Mouse (Mus musculus) hindbrain, embryonic 11.5 days (tissue): ENCODE results near the gene Rad9a. TPM values are rescaled to one million over a fixed set of nuclear protein-coding genes. Genes with fewer than 3 reads are reported as not detected.

Experiments
- ATAC-seq: fragments of 200-750 bp; cut with Nextera tagmentation; 2 replicates; pipeline ENCODE4 v1.8.0; 2017; ENCODE audit warnings: mild to moderate bottlenecking, moderate TSS enrichment, moderate library complexity; ENCODE audit not compliant: low FRiP score
- DNase-seq: peaks from one replicate; pipeline ENCODE4 v3.0.0-alpha.2; 2015; ENCODE audit warnings: low spot score
- H3K27ac ChIP-seq: fragments of 300-500 bp; sonication (generic); 2 replicates; pipeline ENCODE4 v1.5.1; 2014; ENCODE audit warnings: mild to moderate bottlenecking, low read depth, low read length
- H3K27me3 ChIP-seq: fragments of 300-500 bp; sonication (generic); 2 replicates; pipeline ENCODE4 v1.6.1; 2014; ENCODE audit warnings: mild to moderate bottlenecking, low read length, moderate library complexity, mixed read lengths; ENCODE audit not compliant: control insufficient read depth, insufficient read depth
- H3K36me3 ChIP-seq: fragments of 300-500 bp; sonication (generic); 2 replicates; pipeline ENCODE4 v1.6.1; 2014; ENCODE audit warnings: mild to moderate bottlenecking, low read length, moderate library complexity, mixed read lengths; ENCODE audit not compliant: control insufficient read depth, insufficient read depth
- H3K4me1 ChIP-seq: fragments of 300-500 bp; sonication (generic); replicated peaks from 2 replicates; pipeline ENCODE4 v1.6.1; 2014; ENCODE audit warnings: low read length, mixed read lengths; ENCODE audit not compliant: control insufficient read depth, insufficient read depth
- H3K4me2 ChIP-seq: fragments of 300-500 bp; sonication (generic); replicated peaks from 2 replicates; pipeline ENCODE4 v1.6.1; 2014; ENCODE audit warnings: mild to moderate bottlenecking, low read depth, low read length
- H3K4me3 ChIP-seq: fragments of 300-500 bp; sonication (generic); 2 replicates; pipeline ENCODE4 v1.5.1; 2014; ENCODE audit warnings: low read depth, low read length
- H3K9ac ChIP-seq: fragments of 300-500 bp; sonication (generic); 2 replicates; pipeline ENCODE4 v1.6.1; 2014; ENCODE audit warnings: low read depth, low read length
- H3K9me3 ChIP-seq: fragments of 300-500 bp; sonication (generic); 2 replicates; pipeline ENCODE4 v1.6.1; 2016; ENCODE audit warnings: low read length; ENCODE audit not compliant: control insufficient read depth
- WGBS: fragments of 180-500 bp; shearing (Covaris S2); extraction: QIAGEN DNeasy Blood & Tissue Kit; methylation state at CpG from one replicate; pipeline ENCODE4 v1.1.7; 2014; 5-methylcytosine and 5-hydroxymethylcytosine counted together
- polyA plus RNA-seq: library from polyadenylated mRNA; unstranded; fragments of >200 nt; fragmentation: Nextera tagmentation; extraction: Ambion mirVana; gene quantifications from 2 replicates; pipeline ENCODE4 v1.2.1, GENCODE M21; 2014

Rad9a gene
- polyA plus RNA-seq, 1 experiment from 2014 or later: 42.1 TPM

- ATAC-seq (no peak), DNase-seq (no peak)
- peaks cover 6% of the 10 kb centered on the region; the same call in 1 of the 2 replicates for H3K4me1 ChIP-seq
- H3K4me2 ChIP-seq: no peak overlapping the region
- H3K9me3 ChIP-seq: no peaks in the 10 kb centered on the region
- no peaks in the 10 kb centered on the region for H3K27me3 ChIP-seq
- no peak overlapping the region for H3K4me3 ChIP-seq
- no peak overlapping the region for H3K9ac ChIP-seq
- WGBS: 81% methylated on average over 2 of the region's 2 CpGs
- no peak overlapping the region for H3K27ac ChIP-seq
- H3K36me3 ChIP-seq: peaks cover 4% of the 10 kb centered on the region; the same call in 1 of the 2 replicates
These were observed 36.7 kb downstream of the Rad9a start for GRCm38 (mm10) chr19:4164721-4165120.

- WGBS: 83% methylated on average over 3 of the region's 3 CpGs
- no peak for ATAC-seq
- no peak overlapping the region; the same call in 1 of the 2 replicates for H3K4me3 ChIP-seq
- no peak overlapping the region for H3K27ac ChIP-seq
- H3K27me3 ChIP-seq: no peaks in the 10 kb centered on the region
- peaks cover 5% of the 10 kb centered on the region; the same call in 1 of the 2 replicates for H3K36me3 ChIP-seq
- no peak for DNase-seq
- no peaks in the 10 kb centered on the region for H3K9me3 ChIP-seq
- H3K4me1 ChIP-seq: peaks cover 5% of the 10 kb centered on the region; the same call in 1 of the 2 replicates
- H3K4me2 ChIP-seq: no peak overlapping the region
- no peak overlapping the region for H3K9ac ChIP-seq
These were observed 37.4 kb downstream of the Rad9a start for GRCm38 (mm10) chr19:4164100-4164499.

- Histone ChIP-seq H3K9me3 (no peaks in the 10 kb centered on the region), H3K4me2 (peak overlapping the region; percentile 86), H3K4me1 (peaks cover 5% of the 10 kb centered on the region; the same call in 1 of the 2 replicates), H3K27ac (peak overlapping the region; percentile 51), H3K4me3 (peak overlapping the region; percentile 77), H3K27me3 (no peaks in the 10 kb centered on the region), H3K9ac (peak overlapping the region; percentile 65), H3K36me3 (peaks cover 8% of the 10 kb centered on the region; the same call in 1 of the 2 replicates)
- DNase-seq: no peak
- ATAC-seq: peak; percentile 37; the same call in 1 of the 2 replicates
- 40% methylated on average over 4 of the region's 4 CpGs for WGBS
These were observed 37.9 kb downstream of the Rad9a start for GRCm38 (mm10) chr19:4163543-4163887.

- Histone ChIP-seq H3K4me2 (peak within 1 kb of the TSS; percentile 86), H3K4me1 (peaks cover 5% of the 10 kb centered on the region; the same call in 1 of the 2 replicates), H3K27ac (peak within 1 kb of the TSS; percentile 51), H3K9ac (peak within 1 kb of the TSS; percentile 65), H3K4me3 (peak within 1 kb of the TSS; percentile 77), H3K27me3 (no peaks in the 10 kb centered on the region), H3K9me3 (no peaks in the 10 kb centered on the region), H3K36me3 (peaks cover 8% of the 10 kb centered on the region; the same call in 1 of the 2 replicates)
- peak; percentile 92 for ATAC-seq
- DNase-seq: peak; percentile 97
- WGBS: 8% methylated on average over 42 of the region's 42 CpGs
These were observed 38.6 kb downstream of the Rad9a start, which contains the start of gene Rps6kb2 for GRCm38 (mm10) chr19:4162646-4163542. Rps6kb2 (minus strand) TSS chr19:4163354.

GRCm38 (mm10) chr19:4159049-4159448, 42.4 kb downstream of the Rad9a start:
- H3K4me2 ChIP-seq: no peak overlapping the region
- H3K4me3 ChIP-seq: no peak overlapping the region
- ATAC-seq (no peak), DNase-seq (no peak)
- no peak overlapping the region for H3K27ac ChIP-seq
- H3K9ac ChIP-seq: no peak overlapping the region
- WGBS: 96% methylated on average over 8 of the region's 8 CpGs
- H3K36me3 ChIP-seq: peaks cover 10% of the 10 kb centered on the region; the same call in 1 of the 2 replicates
- H3K9me3 ChIP-seq: no peaks in the 10 kb centered on the region
- H3K4me1 ChIP-seq: peaks cover 5% of the 10 kb centered on the region; the same call in 1 of the 2 replicates
- no peaks in the 10 kb centered on the region for H3K27me3 ChIP-seq

- Histone ChIP-seq H3K9ac (no peak overlapping the region), H3K4me2 (no peak overlapping the region), H3K36me3 (peaks cover 10% of the 10 kb centered on the region; the same call in 1 of the 2 replicates), H3K27ac (no peak overlapping the region), H3K9me3 (no peaks in the 10 kb centered on the region), H3K27me3 (no peaks in the 10 kb centered on the region), H3K4me3 (no peak overlapping the region), H3K4me1 (no peaks in the 10 kb centered on the region)
- 94% methylated on average over 12 of the region's 12 CpGs for WGBS
- DNase-seq: no peak
- ATAC-seq: no peak
These were observed 44.7 kb downstream of the Rad9a start for GRCm38 (mm10) chr19:4156771-4157170.

- Histone ChIP-seq H3K4me1 (no peaks in the 10 kb centered on the region), H3K9ac (no peak overlapping the region), H3K36me3 (peaks cover 10% of the 10 kb centered on the region; the same call in 1 of the 2 replicates), H3K4me3 (no peak overlapping the region), H3K9me3 (no peaks in the 10 kb centered on the region), H3K27ac (peak overlapping the region; percentile 58; the same call in 1 of the 2 replicates), H3K4me2 (no peak overlapping the region), H3K27me3 (no peaks in the 10 kb centered on the region)
- ATAC-seq (no peak), DNase-seq (no peak)
- 71% methylated on average over 20 of the region's 20 CpGs for WGBS
These were observed 45.3 kb downstream of the Rad9a start for GRCm38 (mm10) chr19:4156073-4156579.

- Histone ChIP-seq H3K9ac (no peak overlapping the region), H3K9me3 (no peaks in the 10 kb centered on the region), H3K36me3 (0 out of 2 replicates have a peak, but pooled peaks cover 6% of the 10 kb centered on the region), H3K27ac (peak overlapping the region; percentile 58; the same call in 1 of the 2 replicates), H3K4me1 (no peaks in the 10 kb centered on the region), H3K4me2 (no peak overlapping the region), H3K4me3 (no peak overlapping the region), H3K27me3 (no peaks in the 10 kb centered on the region)
- DNase-seq: no peak
- 0 out of 2 replicates have a peak, but pooled peaks have one; percentile 5 for ATAC-seq
- 70% methylated on average over 6 of the region's 6 CpGs for WGBS
These were observed 46.0 kb downstream of the Rad9a start for GRCm38 (mm10) chr19:4155223-4156072.
